Mouse (Mus musculus): ENCODE results near the gene Fam102b.

Fam102b gene

DNA sequence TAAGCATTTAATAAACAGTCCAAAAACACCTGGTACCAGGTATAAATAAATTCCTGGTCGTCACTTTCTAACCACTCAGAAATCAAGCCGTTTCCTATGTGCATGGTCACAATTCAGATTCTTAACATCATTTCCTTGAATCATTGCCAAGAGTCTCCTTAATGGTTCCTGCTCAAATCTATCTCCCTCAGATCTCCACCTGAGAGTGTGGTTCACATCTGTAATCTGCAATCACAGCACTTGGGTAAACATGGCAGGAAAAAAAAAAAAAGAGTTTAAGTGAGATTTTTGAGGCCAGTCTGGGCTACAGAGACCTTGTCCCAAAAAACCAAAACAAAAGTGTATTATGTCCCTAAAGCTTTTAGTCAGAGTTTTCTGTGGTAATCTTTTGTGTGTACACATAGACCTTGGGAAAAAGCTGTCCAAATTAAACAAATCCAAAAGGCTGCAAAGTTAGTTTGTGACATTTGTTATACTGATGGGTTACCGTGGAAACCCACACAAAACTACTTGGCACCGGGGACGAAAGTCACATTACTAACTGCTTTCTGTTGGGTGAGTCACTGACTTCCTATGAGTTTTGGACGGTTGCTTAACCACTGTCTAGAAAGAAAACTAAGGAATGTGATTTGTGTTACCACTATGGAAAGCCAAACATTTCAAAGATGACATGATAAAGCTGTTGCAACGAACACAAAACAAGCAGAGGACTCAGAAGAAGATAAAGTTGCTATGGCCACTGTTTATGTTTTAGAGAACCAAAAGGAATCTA lies 16.7 kb downstream of the Fam102b start:
- no peak for DNase-seq (ENCODE audit: low spot score in 2 of 2)

DNA sequence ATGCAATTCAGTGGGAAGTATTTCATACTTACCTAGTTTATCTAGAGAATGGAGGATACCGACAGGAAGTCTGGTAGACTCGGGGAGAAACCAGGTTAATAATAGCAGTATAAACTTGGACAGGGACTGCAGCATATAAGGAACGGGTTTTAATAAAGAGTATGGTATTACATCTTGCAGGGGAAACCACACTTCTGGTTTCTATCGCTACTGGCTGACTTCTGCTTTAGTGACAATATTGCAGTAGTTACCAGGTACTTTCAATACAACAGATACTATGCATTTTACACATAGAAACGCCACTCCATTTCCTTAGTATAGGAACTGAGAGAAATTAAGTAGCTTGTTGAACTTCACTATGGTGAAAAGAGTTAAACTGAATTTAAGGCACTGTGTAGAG lies 19.2 kb downstream of the Fam102b start:
- DNase-seq (ENCODE audit: low spot score in 2 of 2) = no peak

DNA sequence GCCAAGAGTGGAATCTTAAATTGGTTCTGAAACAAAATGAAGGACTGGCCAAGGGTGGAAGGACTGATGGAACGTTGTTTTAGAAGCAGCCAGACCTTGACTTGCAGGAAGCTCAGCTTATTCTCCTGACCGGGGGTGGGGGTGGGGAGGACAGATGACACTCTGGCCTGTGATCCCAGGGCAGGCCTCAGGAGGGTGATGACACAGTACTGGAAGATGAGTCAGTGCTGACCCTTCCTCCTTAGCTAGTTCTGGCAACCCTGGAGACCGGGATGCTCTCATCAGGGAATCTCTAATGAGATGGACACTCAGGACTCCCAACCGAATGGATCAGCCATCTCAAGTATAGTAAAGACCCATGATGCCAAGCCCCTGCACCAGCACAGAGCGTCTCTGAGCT lies 21.6 kb downstream of the Fam102b start:
- no peak for DNase-seq (ENCODE audit: low spot score in 2 of 2)

DNA sequence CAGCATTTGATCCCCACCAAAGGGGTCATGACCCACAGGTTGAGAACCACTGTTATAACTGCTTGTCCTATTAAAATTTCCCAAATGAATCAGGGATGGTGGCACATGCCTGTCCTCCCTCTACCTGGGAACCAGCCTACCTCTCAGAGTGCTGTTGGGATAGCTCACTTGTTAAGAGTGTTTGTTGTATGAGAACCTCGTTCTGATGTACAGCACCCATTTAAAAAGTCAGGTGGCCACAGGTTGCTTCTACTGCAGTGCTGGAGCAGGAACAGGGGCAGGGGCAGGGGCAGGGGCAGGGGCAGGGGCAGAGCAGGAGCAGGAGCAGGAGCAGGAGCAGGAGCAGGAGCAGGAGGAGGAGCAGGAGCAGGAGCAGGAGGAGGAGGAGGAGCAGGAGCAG lies 28.2 kb downstream of the Fam102b start:
- DNase-seq (ENCODE audit: low spot score in 2 of 2) = no peak

DNA sequence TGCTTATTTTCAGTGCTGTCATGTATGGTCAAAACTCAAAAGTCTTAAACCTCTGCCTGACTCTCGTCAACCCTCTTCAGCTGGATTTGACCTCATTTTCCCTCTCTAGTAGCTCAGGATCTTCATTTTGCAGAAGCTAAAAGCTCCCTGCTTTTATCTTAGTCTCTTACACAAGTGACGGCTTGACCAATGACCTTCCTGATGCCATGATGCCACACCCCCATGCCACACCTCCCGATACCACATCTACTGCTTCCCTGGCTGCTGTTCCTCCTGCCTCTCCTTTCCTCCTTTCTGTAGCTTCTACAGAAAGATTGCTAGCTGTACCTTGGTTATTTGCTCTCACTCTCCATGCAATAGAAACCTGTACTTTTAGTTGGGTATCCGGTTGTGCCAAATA lies 29.6 kb downstream of the Fam102b start:
- DNase-seq (ENCODE audit: low spot score in 2 of 2) = no peak

DNA sequence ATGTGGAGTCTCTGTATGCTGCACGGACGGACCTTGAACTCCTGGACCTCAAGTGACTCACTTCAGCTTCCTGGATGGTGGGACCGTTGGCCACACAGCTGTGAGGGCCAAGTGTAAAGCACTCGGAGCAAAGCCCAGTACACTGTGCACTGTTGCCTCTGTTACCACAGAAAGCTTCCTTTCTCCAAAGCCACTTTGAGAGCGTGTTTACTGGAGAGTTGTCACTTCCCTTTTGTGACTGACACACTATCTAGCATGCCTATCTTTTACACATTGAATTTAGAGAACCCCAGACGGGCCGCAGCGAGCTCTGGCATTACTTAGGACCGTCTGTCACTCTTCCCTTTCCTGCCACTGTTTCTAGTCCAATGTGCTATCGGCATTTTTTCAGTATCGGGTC lies 30.1 kb downstream of the Fam102b start:
- no peak for DNase-seq (ENCODE audit: low spot score in 2 of 2)

DNA sequence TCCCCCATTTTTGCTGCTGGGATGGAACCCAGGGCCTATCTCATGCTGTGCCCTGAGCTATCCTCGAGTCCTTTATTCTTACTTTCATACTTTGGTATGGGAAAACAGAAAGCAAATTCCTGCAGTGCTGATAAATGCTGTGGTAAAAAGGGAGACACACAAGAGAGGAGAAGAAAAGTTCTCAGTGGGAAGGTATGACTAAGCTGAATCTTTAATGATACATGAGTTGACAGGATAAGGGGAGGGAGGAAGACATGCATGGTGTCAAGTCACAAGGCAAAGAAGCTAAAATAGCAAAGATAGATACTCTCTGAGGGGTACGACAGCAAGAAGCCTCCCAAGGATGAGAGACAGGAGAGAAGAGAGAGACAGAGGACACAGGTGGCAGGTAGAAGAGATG lies 32.0 kb downstream of the Fam102b start:
- DNase-seq (ENCODE audit: low spot score in 2 of 2) = no peak

DNA sequence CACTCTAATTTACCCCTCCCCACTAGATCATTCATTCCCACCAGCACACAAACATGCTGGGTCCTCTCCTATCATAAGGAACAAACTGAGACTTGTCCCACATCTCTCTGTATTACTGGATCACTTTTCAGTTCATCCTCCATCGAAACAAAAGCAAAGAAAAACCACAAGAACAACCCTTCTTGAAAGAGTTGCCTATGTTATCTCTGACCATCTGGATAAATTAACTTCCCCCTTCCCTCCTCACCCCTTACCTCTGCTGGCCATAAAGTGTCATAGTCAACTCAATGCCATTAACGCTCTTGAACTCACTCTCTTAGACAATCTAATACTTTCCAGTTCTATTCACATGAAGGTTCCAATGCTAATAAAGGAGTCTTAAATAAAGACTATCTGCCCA lies 32.9 kb downstream of the Fam102b start:
- no peak for DNase-seq (ENCODE audit: low spot score in 2 of 2)

DNA sequence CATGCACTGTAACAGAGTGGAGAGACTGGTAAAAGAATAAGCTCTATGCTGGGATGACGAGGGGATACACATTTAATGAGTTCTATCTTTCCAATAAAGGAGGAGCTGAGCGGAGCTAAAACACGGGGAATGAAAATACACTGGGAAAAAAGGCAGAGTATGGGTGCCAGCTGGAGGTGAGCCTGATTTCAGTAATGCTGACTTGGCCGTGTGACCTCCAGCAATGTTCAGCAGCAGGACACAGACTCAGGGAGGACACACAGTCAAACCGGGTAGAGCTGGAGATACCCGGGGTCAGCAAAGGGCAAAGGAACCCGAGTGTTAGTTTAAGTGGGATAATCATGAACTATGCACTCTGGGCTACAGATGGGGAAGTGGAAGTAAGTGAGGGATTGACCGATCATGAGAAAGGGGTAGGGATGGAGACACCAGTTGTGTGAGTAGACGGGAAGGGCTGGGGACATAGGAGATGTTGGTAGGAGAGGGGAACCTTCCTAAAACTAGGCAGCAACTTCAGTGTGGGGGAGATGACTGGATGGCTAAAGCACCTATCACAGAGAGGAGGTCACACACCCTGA lies 37.3 kb downstream of the Fam102b start:
- no peak for DNase-seq (ENCODE audit: low spot score in 2 of 2)

DNA sequence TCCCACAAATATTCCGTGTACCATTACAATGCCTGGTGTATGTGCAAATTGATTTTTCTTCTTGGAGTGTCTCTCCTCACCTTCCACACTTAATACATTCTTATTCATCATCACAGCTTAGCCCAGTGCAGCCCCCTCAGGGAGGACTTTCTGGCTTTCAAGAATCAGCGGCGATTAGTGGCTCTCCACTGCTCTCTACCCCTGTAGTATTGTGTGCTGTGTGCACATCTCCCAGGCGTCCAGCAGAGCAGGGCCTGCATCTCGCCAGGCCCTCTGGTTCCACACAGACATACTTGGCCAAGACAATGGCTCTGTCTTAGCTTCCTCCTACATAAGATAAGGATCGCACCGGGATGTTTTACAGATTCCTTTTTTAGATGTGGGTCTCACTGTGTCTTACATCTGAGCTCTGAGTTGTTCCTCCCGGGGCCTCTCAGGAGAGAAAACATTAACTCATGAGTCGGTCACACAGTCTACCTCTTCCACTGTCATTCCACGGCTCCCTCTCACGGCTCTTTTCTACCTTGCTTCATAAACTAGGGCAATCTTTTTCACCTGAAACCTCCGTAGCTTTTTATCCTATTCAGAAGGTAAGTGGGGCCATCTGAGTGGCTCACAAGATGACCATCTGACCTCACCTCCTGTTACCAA lies 40.3 kb downstream of the Fam102b start:
- no peak for DNase-seq (ENCODE audit: low spot score in 2 of 2)

DNA sequence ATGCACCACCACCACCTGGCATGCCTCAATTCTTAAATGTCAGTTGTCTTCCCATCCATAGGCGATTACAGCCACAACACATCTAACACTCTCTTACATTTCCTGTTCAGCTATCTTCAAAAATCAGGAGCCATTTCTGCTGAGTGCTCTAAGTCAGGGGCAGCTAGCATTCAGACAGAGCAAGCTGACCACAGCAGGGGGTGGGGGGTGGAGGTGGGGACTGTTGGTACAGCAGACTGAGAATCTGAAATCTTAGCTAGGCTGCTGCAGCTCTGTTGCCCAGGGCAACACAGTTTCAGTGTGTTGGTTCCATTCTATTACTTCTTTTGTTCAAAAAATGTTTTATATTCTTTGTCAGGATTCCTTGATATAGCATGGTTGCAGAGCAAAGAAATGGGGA lies 40.9 kb downstream of the Fam102b start:
- no peak for DNase-seq (ENCODE audit: low spot score in 2 of 2)

DNA sequence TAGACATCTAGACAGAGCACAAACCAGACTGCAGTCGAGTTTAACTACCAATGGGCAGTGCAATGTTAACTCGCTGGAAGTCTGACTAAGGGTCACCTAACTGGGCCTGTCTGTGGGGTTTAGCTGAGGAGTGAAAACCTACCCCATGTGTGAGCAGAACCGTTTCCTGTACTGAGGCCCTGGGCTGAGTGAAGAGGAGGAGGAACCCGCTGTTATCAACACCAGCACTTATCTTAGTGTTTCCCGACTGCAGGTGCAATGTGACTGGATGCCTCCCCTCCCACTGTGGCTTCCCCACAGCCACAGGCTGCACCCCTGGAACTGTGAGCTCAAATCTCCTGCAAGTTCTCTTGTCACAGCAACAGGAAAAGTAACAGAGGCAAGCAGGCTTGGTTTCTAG lies 43.4 kb downstream of the Fam102b start:
- peak; percentile 23 to 44 for DNase-seq (ENCODE audit: low spot score in 2 of 2)

DNA sequence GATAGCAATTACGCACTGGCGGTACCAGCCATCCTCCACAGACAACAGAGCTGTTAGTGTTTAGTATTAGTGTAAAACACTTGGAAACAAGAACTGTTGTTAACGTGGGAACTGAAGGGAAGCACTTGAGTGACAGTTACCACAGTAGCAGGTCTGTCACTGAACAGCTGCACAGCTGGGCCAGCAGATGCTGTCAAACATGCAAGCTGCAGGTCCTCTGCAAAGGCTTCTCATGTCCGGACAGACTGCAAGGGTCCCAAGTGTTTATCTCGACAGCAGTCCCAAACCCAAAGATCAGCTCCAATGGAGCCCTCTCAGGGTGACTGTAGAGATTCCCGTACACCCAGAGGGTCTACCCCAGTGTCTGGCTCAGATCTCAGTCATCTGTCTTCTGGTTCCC lies 45.5 kb downstream of the Fam102b start:
- peak; percentile 32 to 37 for DNase-seq (ENCODE audit: low spot score in 2 of 2)

DNA sequence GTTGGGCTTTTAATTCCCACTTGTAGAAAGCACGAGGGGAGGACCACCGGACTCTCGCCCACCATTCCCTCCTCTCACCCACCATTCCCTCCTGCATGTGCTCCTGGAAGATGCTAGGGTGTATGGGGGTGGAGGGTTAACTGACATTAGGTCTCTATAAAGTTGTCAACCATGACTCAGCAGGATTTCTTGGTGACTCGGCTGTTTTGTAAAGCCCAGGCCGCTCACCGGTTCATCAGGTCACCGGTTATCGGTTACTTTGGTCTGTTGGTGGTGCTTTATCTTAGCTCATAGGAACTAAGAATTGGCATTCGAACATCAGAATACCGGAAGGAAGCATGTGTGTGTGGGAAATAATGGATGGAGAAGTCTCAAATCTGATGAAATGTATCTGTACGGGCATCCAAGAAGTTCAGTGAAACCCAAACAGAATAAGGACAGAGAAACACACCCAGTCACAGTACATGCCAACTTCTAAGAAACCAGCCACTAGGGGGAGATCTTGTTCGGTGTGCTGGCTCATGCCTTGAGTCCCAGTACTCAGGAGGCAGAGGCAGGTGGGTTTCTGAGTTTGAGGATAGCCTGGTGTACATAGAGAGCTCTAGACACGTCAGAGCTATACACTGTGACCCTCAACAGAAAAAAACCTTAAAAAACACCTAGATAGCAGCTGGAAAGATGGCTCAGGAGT lies 49.9 kb downstream of the Fam102b start:
- DNase-seq (ENCODE audit: low spot score in 2 of 2) = peak in 1 of 2 experiments; percentile 29

DNA sequence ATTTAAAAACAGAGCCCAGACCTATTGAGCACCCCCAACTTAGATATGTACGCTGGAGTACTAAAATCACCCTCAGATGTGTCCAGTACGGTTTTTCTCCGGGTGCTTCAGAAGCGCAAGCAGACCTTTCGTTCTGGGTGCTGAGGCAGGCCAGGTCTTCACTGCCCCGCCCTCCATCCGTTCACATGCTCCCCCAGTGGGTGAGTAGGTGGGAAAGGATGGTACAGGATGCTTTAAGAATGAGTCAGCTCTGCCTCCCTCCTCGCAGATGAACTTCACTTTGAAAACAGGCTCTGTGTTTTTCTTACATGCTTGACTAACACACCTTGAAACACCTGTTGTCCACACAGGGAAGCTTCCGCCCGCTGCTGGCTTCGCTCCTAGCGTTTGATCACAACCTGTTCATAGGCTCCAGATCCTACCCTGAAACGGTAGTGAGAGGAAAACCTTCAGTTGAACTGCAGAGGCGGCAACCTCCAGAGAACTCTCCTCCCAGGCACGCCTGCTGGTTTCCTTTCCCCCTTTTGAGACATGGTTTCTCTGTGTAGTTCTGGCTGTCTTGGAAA lies 52.4 kb downstream of the Fam102b start:
- no peak for DNase-seq (ENCODE audit: low spot score in 2 of 2)

DNA sequence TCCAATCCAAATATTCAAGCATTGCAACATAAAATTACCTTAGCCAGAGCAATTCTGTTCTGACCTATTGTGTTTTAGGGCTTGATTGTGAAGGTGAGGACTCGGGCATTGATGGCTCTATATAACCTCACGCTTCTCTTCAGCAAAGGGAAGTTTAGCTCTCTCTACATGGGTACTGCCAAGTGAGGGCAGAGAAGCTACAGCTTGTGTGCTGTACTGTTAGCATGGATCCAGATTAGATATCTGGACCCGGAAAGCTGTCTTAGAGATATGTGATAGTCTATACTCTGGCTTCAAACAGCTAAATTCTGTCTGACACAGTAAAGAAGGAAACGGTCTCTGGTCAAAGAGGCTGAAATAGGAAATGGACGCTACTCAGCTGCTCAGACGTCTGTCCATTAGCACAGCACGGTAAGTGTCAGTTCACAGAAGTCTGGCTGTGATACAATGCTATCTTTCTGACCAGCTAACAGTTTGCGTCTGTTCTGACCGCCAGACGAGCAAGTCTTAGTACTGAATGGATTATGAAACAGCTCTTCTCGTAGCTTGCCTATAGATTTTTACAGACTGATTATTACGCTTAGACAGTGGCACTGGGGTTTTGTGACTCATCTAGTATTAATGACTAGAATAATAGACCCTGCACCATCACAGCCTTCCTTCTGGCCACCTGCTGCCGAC lies 53.3 kb downstream of the Fam102b start:
- no peak for DNase-seq (ENCODE audit: low spot score in 2 of 2)

DNA sequence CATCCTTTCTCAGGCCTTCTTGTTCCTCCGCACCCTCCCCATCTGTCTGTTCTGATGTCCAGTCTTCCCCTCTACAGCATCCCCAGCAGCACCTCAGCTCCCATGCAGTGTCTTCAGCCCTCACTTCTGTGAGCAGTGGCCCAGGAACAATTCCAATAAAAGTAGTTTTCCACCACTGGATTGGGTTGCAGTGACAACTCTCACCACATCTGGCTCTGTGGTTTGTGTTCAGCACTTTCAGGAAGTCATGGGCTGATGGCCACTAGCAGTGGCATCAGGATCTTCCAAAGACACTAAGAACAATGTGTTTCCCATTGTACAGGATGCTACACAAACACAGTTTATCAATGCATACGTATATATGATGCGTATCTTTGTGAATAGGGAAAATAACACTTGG lies 61.4 kb downstream of the Fam102b start:
- no peak for DNase-seq (ENCODE audit: low spot score in 2 of 2)

DNA sequence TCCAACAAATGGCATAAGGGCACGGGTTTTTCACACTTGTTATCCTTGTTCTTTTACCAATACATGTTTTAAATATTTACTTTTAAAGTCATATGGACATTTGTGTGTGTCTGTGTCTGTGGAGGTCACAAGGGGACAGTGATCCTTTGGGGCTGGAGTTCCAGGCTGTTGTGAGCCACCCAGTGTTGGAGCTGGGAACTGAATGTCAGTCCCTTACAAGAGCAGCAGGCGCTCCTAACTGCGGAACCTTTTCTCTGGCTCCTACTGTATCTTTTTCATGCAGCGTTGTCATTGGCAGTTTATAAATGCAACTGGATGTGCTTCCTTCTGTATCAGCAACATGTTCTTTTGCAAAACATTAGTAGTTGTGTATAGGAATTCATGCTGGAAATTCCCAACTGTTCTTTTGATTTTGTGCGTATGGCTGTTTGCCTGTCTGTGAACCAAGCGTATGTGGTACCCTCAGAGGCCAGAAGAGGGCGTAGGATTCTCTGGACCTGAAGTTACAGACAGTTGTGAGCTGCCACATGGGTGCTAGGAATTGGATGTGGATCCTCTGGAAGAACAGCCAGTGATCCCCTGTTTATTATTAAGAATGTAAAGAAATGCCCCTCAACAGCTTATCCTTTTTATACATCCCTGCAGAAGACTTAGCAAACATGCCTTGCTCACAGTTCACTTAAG lies 62.9 kb downstream of the Fam102b start:
- DNase-seq (ENCODE audit: low spot score in 2 of 2) = peak; percentile 32 to 40

DNA sequence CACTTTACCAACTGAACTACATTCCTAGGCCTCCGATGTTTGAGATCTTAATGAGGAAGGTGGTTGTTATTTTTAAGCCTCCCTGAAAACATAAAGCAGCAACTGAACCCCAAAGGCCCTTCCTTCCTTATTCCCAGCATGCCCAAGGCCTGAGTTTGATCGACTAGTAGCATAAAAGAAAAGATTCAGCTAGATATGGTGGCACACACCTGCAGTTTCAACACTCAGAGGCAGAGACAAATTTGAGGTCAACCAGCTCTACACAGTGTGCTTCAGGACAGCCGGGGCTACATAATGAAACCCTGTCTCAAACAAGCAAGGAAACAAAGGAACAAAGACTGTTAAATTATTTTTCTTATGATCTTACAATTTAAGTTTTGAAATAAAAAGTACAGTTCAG lies 63.6 kb downstream of the Fam102b start:
- peak; percentile 36 for DNase-seq (ENCODE audit: low spot score in 2 of 2)

DNA sequence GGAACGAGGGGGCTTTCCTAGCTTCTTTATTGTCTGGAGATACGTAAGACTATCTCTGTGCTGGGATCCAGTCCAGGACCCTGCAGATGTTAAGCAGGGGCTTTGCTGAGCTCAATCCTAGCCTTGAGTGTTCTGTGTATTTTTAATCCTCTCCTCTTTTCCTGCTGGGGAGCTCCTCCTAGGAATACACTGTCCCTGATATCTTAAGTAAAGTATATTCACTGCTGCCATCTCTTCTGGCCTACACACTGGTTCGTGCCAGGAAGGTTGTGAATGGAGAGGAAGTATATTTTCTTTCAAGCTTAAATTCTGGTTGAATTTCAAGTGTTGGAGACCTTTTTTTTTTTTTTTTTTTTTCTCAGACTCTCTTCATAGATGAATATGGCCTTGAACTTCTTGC lies 64.1 kb downstream of the Fam102b start:
- DNase-seq (ENCODE audit: low spot score in 2 of 2) = no peak

DNA sequence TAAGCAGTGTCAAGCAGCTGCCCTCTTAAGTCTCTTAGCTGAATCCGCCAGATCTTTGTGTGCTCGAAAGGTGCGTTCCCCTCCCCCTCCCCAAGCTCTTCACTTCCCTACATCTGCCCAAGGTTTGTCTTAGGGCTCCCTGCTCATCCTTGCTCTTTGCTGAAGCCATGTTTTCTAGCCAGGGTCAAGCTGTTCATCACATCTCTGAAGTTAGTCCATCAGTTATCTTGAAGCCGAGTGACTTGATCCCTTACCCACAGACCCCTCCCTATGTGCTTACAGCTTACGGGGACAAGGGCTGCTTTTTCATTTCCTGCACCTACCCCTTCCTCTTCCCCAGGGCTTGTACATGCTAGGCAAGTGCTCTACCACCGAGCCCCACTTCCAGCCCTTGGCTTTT lies 65.8 kb downstream of the Fam102b start:
- DNase-seq (ENCODE audit: low spot score in 2 of 2) = peak; percentile 40 to 49
